Mouse (Mus musculus): Measurements from ENCODE around the gene Abhd16b. TPM values are rescaled to one million over a fixed set of nuclear protein-coding genes. Genes with fewer than 3 reads are reported as not detected.

Abhd16b gene
- polyA plus RNA-seq (2016; fragmentation: Nextera tagmentation; extraction: Ambion mirVana), result 0.12 TPM in 1 of 2 replicates, not detected in the other

- no peak for ATAC-seq
- WGBS (ENCODE audit: insufficient replicate concordance), result 85% methylated on average over 31 of the region's 31 CpGs
- Histone ChIP-seq H3K4me3 (no peak within 1 kb of the TSS), H3K4me1 (peaks cover 27% of the 10 kb centered on the region), H3K27ac (peak within 1 kb of the TSS; percentile 46), H3K9ac (0 out of 2 replicates have a peak within 1 kb of the TSS, but pooled peaks have one; percentile 36), H3K4me2 (peak within 1 kb of the TSS; percentile 45), H3K9me3 (replicated peaks) (no peaks in the 10 kb centered on the region), H3K36me3 (no peaks in the 10 kb centered on the region), H3K27me3 (replicated peaks) (no peaks in the 10 kb centered on the region)
These were observed at the start of gene Abhd16b for GRCm38 (mm10) chr2:181493156-181493927. Gene Abhd16b (plus strand): TSS chr2:181493206.

- Histone ChIP-seq H3K4me2 (no peak overlapping the region), H3K27me3 (replicated peaks) (0 out of 2 replicates have a peak, but pooled peaks cover 4% of the 10 kb centered on the region), H3K4me1 (peaks cover 20% of the 10 kb centered on the region), H3K27ac (no peak overlapping the region), H3K9me3 (replicated peaks) (no peaks in the 10 kb centered on the region), H3K9ac (no peak overlapping the region), H3K4me3 (no peak overlapping the region), H3K36me3 (peaks cover 9% of the 10 kb centered on the region; the same call in 1 of the 2 replicates)
- 83% methylated on average over 4 of the region's 4 CpGs for whole genome bisulfite sequencing (ENCODE audit: insufficient replicate concordance)
- no peak for ATAC-seq
These were observed 40.8 kb upstream of the Abhd16b start for GRCm38 (mm10) chr2:181452181-181452580.

GRCm38 (mm10) chr2:181453274-181453673 lies 39.7 kb upstream of the Abhd16b start:
- Histone ChIP-seq H3K36me3 (peaks cover 9% of the 10 kb centered on the region; the same call in 1 of the 2 replicates), H3K9ac (no peak overlapping the region), H3K27me3 (replicated peaks) (0 out of 2 replicates have a peak, but pooled peaks cover 4% of the 10 kb centered on the region), H3K9me3 (replicated peaks) (no peaks in the 10 kb centered on the region), H3K27ac (no peak overlapping the region), H3K4me3 (no peak overlapping the region), H3K4me2 (no peak overlapping the region), H3K4me1 (peaks cover 27% of the 10 kb centered on the region)
- WGBS (ENCODE audit: insufficient replicate concordance), result 67% methylated on average over 1 of the region's 1 CpGs
- no peak for ATAC-seq

GRCm38 (mm10) chr2:181455899-181456298 lies 37.1 kb upstream of the Abhd16b start:
- Histone ChIP-seq H3K27me3 (replicated peaks) (0 out of 2 replicates have a peak, but pooled peaks cover 4% of the 10 kb centered on the region), H3K27ac (no peak overlapping the region), H3K4me3 (no peak overlapping the region), H3K4me1 (peaks cover 44% of the 10 kb centered on the region), H3K9ac (no peak overlapping the region), H3K36me3 (peaks cover 9% of the 10 kb centered on the region; the same call in 1 of the 2 replicates), H3K4me2 (no peak overlapping the region), H3K9me3 (replicated peaks) (no peaks in the 10 kb centered on the region)
- WGBS (ENCODE audit: insufficient replicate concordance), result 76% methylated on average over 2 of the region's 2 CpGs
- ATAC-seq, result no peak

- H3K4me2 ChIP-seq, result peak overlapping the region; percentile 100
- no peak for ATAC-seq
- peak overlapping the region; percentile 99 for H3K4me3 ChIP-seq
- H3K27ac ChIP-seq, result no peak overlapping the region
- no peaks in the 10 kb centered on the region for H3K9me3 ChIP-seq (replicated peaks)
- 0 out of 2 replicates have a peak, but pooled peaks cover 4% of the 10 kb centered on the region for H3K27me3 ChIP-seq (replicated peaks)
- 8% methylated on average over 15 of the region's 15 CpGs for WGBS (ENCODE audit: insufficient replicate concordance)
- H3K9ac ChIP-seq, result peak overlapping the region; percentile 97
- peaks cover 9% of the 10 kb centered on the region; the same call in 1 of the 2 replicates for H3K36me3 ChIP-seq
- H3K4me1 ChIP-seq, result peaks cover 64% of the 10 kb centered on the region
These were observed 35.2 kb upstream of the Abhd16b start for GRCm38 (mm10) chr2:181457831-181458230.

GRCm38 (mm10) chr2:181458411-181459152 lies 34.4 kb upstream of the Abhd16b start:
- H3K4me2 ChIP-seq, result peak overlapping the region; percentile 100
- no peaks in the 10 kb centered on the region for H3K9me3 ChIP-seq (replicated peaks)
- peaks cover 4% of the 10 kb centered on the region; the same call in 1 of the 2 replicates for H3K36me3 ChIP-seq
- under 1% methylated on average over 71 of the region's 72 CpGs for WGBS (ENCODE audit: insufficient replicate concordance)
- peaks cover 71% of the 10 kb centered on the region for H3K4me1 ChIP-seq
- ATAC-seq, result no peak
- H3K9ac ChIP-seq, result peak overlapping the region; percentile 97
- peaks cover 7% of the 10 kb centered on the region; the same call in 1 of the 2 replicates for H3K27me3 ChIP-seq (replicated peaks)
- peak overlapping the region; percentile 99 for H3K4me3 ChIP-seq
- peak overlapping the region; percentile 91 for H3K27ac ChIP-seq

- Histone ChIP-seq H3K27ac (peak within 1 kb of the TSS; percentile 97), H3K9ac (peak within 1 kb of the TSS; percentile 97), H3K4me3 (peak within 1 kb of the TSS; percentile 99), H3K36me3 (no peaks in the 10 kb centered on the region), H3K9me3 (replicated peaks) (no peaks in the 10 kb centered on the region), H3K27me3 (replicated peaks) (peaks cover 13% of the 10 kb centered on the region; the same call in 1 of the 2 replicates), H3K4me2 (peak within 1 kb of the TSS; percentile 100), H3K4me1 (peaks cover 72% of the 10 kb centered on the region)
- ATAC-seq, result peak; percentile 73
- WGBS (ENCODE audit: insufficient replicate concordance), result under 1% methylated on average over 81 of the region's 83 CpGs
These were observed 33.8 kb upstream of the Abhd16b start, which contains the start of gene Zbtb46 for GRCm38 (mm10) chr2:181459153-181459672. Gene Zbtb46 (minus strand): TSS chr2:181459426.

GRCm38 (mm10) chr2:181459673-181460621 lies 33.1 kb upstream of the Abhd16b start:
- peaks cover 19% of the 10 kb centered on the region; the same call in 1 of the 2 replicates for H3K27me3 ChIP-seq (replicated peaks)
- peak overlapping the region; percentile 100 for H3K4me2 ChIP-seq
- H3K9ac ChIP-seq, result peak overlapping the region; percentile 85
- no peaks in the 10 kb centered on the region for H3K36me3 ChIP-seq
- H3K4me3 ChIP-seq, result peak overlapping the region; percentile 99
- peaks cover 72% of the 10 kb centered on the region for H3K4me1 ChIP-seq
- peak; percentile 87 for ATAC-seq
- H3K27ac ChIP-seq, result peak overlapping the region; percentile 97
- H3K9me3 ChIP-seq (replicated peaks), result no peaks in the 10 kb centered on the region
- under 1% methylated on average over 71 of the region's 71 CpGs for WGBS (ENCODE audit: insufficient replicate concordance)

GRCm38 (mm10) chr2:181461536-181462100 lies 31.4 kb upstream of the Abhd16b start:
- Histone ChIP-seq H3K36me3 (no peaks in the 10 kb centered on the region), H3K27me3 (replicated peaks) (peaks cover 19% of the 10 kb centered on the region; the same call in 1 of the 2 replicates), H3K27ac (peak overlapping the region; percentile 97; the same call in 1 of the 2 replicates), H3K9ac (0 out of 2 replicates have a peak overlapping the region, but pooled peaks have one; percentile 85), H3K4me3 (no peak overlapping the region), H3K4me2 (no peak overlapping the region), H3K9me3 (replicated peaks) (no peaks in the 10 kb centered on the region), H3K4me1 (peaks cover 60% of the 10 kb centered on the region)
- 58% methylated on average over 1 of the region's 1 CpGs for WGBS (ENCODE audit: insufficient replicate concordance)
- ATAC-seq, result no peak

GRCm38 (mm10) chr2:181462604-181463003 lies 30.4 kb upstream of the Abhd16b start:
- no peak overlapping the region for H3K9ac ChIP-seq
- H3K9me3 ChIP-seq (replicated peaks), result no peaks in the 10 kb centered on the region
- peak overlapping the region; percentile 42 for H3K4me2 ChIP-seq
- H3K4me1 ChIP-seq, result peaks cover 51% of the 10 kb centered on the region
- no peaks in the 10 kb centered on the region for H3K36me3 ChIP-seq
- no peak overlapping the region for H3K4me3 ChIP-seq
- peaks cover 15% of the 10 kb centered on the region; the same call in 1 of the 2 replicates for H3K27me3 ChIP-seq (replicated peaks)
- H3K27ac ChIP-seq, result peak overlapping the region; percentile 43; the same call in 1 of the 2 replicates
- 70% methylated on average over 1 of the region's 1 CpGs for WGBS (ENCODE audit: insufficient replicate concordance)
- ATAC-seq, result no peak

Measured in liver, embryonic 12.5 days (tissue).